Mouse (Mus musculus): ENCODE measurements around the gene Map2k7.

- TF ChIP-seq CTCF (IDR thresholded peaks at IDR 0.05; ENCODE audit: extremely low read depth, insufficient read depth, low read length) (no peak), POLR2A (IDR thresholded peaks at IDR 0.05; ENCODE audit: extremely low read depth, insufficient read depth, low read length) (no peak)
Measured at GRCm38 (mm10) chr8:4269609-4270008, 31.1 kb downstream of the Map2k7 start.

Measured in cortical plate, adult 2 months (tissue).